Comparison of ENCODE assay signal across 8 mouse cellular contexts in genomic region chr8:111595712-111596484, GRCm38 (mm10). TPM values are rescaled to one million over a fixed set of nuclear protein-coding genes. Genes with fewer than 3 reads are reported as not detected.
DNase-seq lines count a peak whose midpoint lies in the region; ATAC-seq and TF ChIP-seq lines count a peak whose summit lies in the region.

No protein-coding gene starts in this region.

- no peak overlapping the region for H3K9ac ChIP-seq in hindbrain, embryonic 16.5 days (ENCODE audit: low read depth, low read length)
- peak overlapping the region; percentile 27 for H3K9ac ChIP-seq in liver, embryonic 15.5 days

- TF ChIP-seq CTCF in small intestine, adult 2 months (IDR thresholded peaks at IDR 0.05; ENCODE audit: extremely low read depth, insufficient read length, insufficient replicate concordance, low read depth, low read length), result no peak

- H3K27ac ChIP-seq in hindbrain, embryonic 16.5 days (ENCODE audit: low read depth, low read length), result peak overlapping the region; percentile 3; the same call in 1 of the 2 replicates
- H3K27ac ChIP-seq in liver, embryonic 15.5 days (replicated peaks), result peak overlapping the region; percentile 76
- peak overlapping the region; percentile 63 for H3K27ac ChIP-seq in small intestine, adult 2 months (ENCODE audit: insufficient read depth, low read depth, low read length)

- no peaks in the 10 kb centered on the region for H3K36me3 ChIP-seq in hindbrain, embryonic 16.5 days (ENCODE audit: control insufficient read depth, insufficient read depth, low read length)
- no peaks in the 10 kb centered on the region for H3K36me3 ChIP-seq in liver, embryonic 15.5 days (replicated peaks)
- H3K36me3 ChIP-seq in small intestine, adult 2 months (ENCODE audit: control insufficient read depth, insufficient read depth, low read length), result no peaks in the 10 kb centered on the region

- no peaks in the 10 kb centered on the region for H3K27me3 ChIP-seq in hindbrain, embryonic 16.5 days (replicated peaks; ENCODE audit: control insufficient read depth, insufficient read depth, low read length)
- no peaks in the 10 kb centered on the region for H3K27me3 ChIP-seq in liver, embryonic 15.5 days
- no peaks in the 10 kb centered on the region for H3K27me3 ChIP-seq in small intestine, adult 2 months (ENCODE audit: control insufficient read depth, insufficient read depth, low read length)

- peaks cover 27% of the 10 kb centered on the region for H3K4me1 ChIP-seq in hindbrain, embryonic 16.5 days (ENCODE audit: control insufficient read depth, insufficient read depth, low read depth, low read length)
- peaks cover 68% of the 10 kb centered on the region for H3K4me1 ChIP-seq in liver, embryonic 15.5 days (replicated peaks)
- H3K4me1 ChIP-seq in small intestine, adult 2 months (ENCODE audit: control insufficient read depth, insufficient read depth, insufficient read length, low read length), result peaks cover 19% of the 10 kb centered on the region

- WGBS in hindbrain, embryonic 16.5 days, result 89% methylated on average over 15 of the region's 15 CpGs
- WGBS in liver, embryonic 15.5 days (ENCODE audit: insufficient replicate concordance), result 4% methylated on average over 15 of the region's 15 CpGs
- 25% methylated on average over 15 of the region's 15 CpGs for WGBS in small intestine, adult 2 months

- H3K9me3 ChIP-seq in hindbrain, embryonic 16.5 days (ENCODE audit: control insufficient read depth, low read length), result no peaks in the 10 kb centered on the region
- no peaks in the 10 kb centered on the region for H3K9me3 ChIP-seq in liver, embryonic 15.5 days (replicated peaks)

- peak; percentile 40; the same call in 1 of the 2 replicates for ATAC-seq in hindbrain, embryonic 16.5 days
- peak; percentile 83 for ATAC-seq in liver, embryonic 15.5 days (ENCODE audit: insufficient read depth)

- peak; percentile 32 for DNase-seq in adrenal gland, postnatal 10 days
- DNase-seq in adrenal gland, adult 8-10 months, result no peak
- peak; percentile 42 to 61 for DNase-seq in urinary bladder, postnatal 36 days (ENCODE audit: low spot score in 2 of 2)
- DNase-seq in urinary bladder, postnatal 25 days (ENCODE audit: low spot score), result no peak
- DNase-seq in testis, postnatal 14 days (ENCODE audit: low spot score), result no peak

- no peak for TF ChIP-seq POLR2A in small intestine, adult 2 months (IDR thresholded peaks at IDR 0.05; ENCODE audit: low read depth, low read length)

- H3K4me2 ChIP-seq in hindbrain, embryonic 16.5 days (ENCODE audit: low read length), result no peak overlapping the region
- peak overlapping the region; percentile 70 for H3K4me2 ChIP-seq in liver, embryonic 15.5 days

- no peak overlapping the region for H3K4me3 ChIP-seq in hindbrain, embryonic 16.5 days (ENCODE audit: low read length)
- H3K4me3 ChIP-seq in liver, embryonic 15.5 days (replicated peaks), result peak overlapping the region; percentile 48
- H3K4me3 ChIP-seq in small intestine, adult 2 months (ENCODE audit: low read depth, low read length), result peak overlapping the region; percentile 35

RNA-seq across cellular contexts. Expression of gene Ldhd, which starts 34.3 kb away (rescaled TPM):
- total RNA-seq in adrenal gland, postnatal 10 days (2021), result 10 to 100 TPM; 20.4 to 23.4 TPM
- total RNA-seq in adrenal gland, adult 8-10 months (2022), result 100 to 1,000 TPM in 1 of 4 experiments, 10 to 100 TPM in 3; 58.4 to 109 (median 76.4) TPM
- polyA plus RNA-seq in hindbrain, embryonic 16.5 days (2015; fragmentation: Nextera tagmentation; extraction: Ambion mirVana), result 1.3 and 1.5 TPM in 2 replicates
- polyA plus RNA-seq in liver, embryonic 15.5 days (2015; fragmentation: Nextera tagmentation; extraction: Ambion mirVana), result 0.22 and 0.31 TPM in 2 replicates
- 2.8 and 8.4 TPM in 2 replicates for polyA plus RNA-seq in small intestine, adult 2 months (2012; rRNA removed)

RNA-seq across cellular contexts. Expression of gene Zfp1, which starts 47.3 kb away (rescaled TPM):
- total RNA-seq in adrenal gland, postnatal 10 days (2021), result 10 to 100 TPM in 1 of 2 experiments, 1 to 10 TPM in 1; 9.0 to 12.1 TPM
- 10 to 100 TPM in 2 of 4 experiments, 1 to 10 TPM in 2; 7.9 to 11.6 (median 9.7) TPM for total RNA-seq in adrenal gland, adult 8-10 months (2022)
- polyA plus RNA-seq in hindbrain, embryonic 16.5 days (2015; fragmentation: Nextera tagmentation; extraction: Ambion mirVana), result 25.1 and 25.5 TPM in 2 replicates
- polyA plus RNA-seq in liver, embryonic 15.5 days (2015; fragmentation: Nextera tagmentation; extraction: Ambion mirVana), result 4.0 and 4.9 TPM in 2 replicates
- polyA plus RNA-seq in small intestine, adult 2 months (2012; rRNA removed), result 1.3 and 1.6 TPM in 2 replicates

Comparison
In these comparisons a context has a peak if more than half of its experiments do, and no peak if none do; other contexts are left out.
1. DNase-seq: peak in adrenal gland, postnatal 10 days (single experiment) and urinary bladder, postnatal 36 days (2 of 2); none in adrenal gland, adult 8-10 months (single experiment), urinary bladder, postnatal 25 days (single experiment) and testis, postnatal 14 days (single experiment).
2. H3K27ac ChIP-seq: peak in every context shown above with its lines; median percentile 76 in liver, embryonic 15.5 days; 63 in small intestine, adult 2 months; 3 in hindbrain, embryonic 16.5 days.